Mouse (Mus musculus): ENCODE measurements around the gene Aanat.

The Aanat gene

GRCm38 (mm10) chr11:116574486-116574885 lies 11.7 kb upstream of the Aanat start:
- WGBS = 66% methylated on average over 6 of the region's 6 CpGs

GRCm38 (mm10) chr11:116574982-116575381 lies 11.2 kb upstream of the Aanat start:
- WGBS = 79% methylated on average over 6 of the region's 6 CpGs

- 92% methylated on average over 2 of the region's 2 CpGs for WGBS
Observed at GRCm38 (mm10) chr11:116575396-116575795, 10.8 kb upstream of the Aanat start.

GRCm38 (mm10) chr11:116579280-116579679 lies 7.0 kb upstream of the Aanat start:
- WGBS = 44% methylated on average over 3 of the region's 3 CpGs

GRCm38 (mm10) chr11:116580031-116580652 lies 6.1 kb upstream of the Aanat start:
- WGBS = 16% methylated on average over 10 of the region's 10 CpGs

- WGBS = under 1% methylated on average over 88 of the region's 91 CpGs
Observed at GRCm38 (mm10) chr11:116580711-116581375, 5.4 kb upstream of the Aanat start.

GRCm38 (mm10) chr11:116581376-116581814 lies 4.8 kb upstream of the Aanat start, which contains the start of gene Ube2o:
Gene Ube2o, minus strand, starts transcription at chr11:116581447.
- WGBS = under 1% methylated on average over 47 of the region's 51 CpGs

GRCm38 (mm10) chr11:116585682-116586081 lies 550 bp upstream of the Aanat start:
- WGBS = 94% methylated on average over 6 of the region's 6 CpGs

- WGBS = 26% methylated on average over 23 of the region's 23 CpGs
Observed at GRCm38 (mm10) chr11:116586801-116587631, 784 bp downstream of the Aanat start.

- WGBS = 40% methylated on average over 14 of the region's 14 CpGs
Observed at GRCm38 (mm10) chr11:116589020-116589531, 2.8 kb downstream of the Aanat start.

- WGBS = 73% methylated on average over 8 of the region's 8 CpGs
Observed at GRCm38 (mm10) chr11:116589574-116589973, 3.3 kb downstream of the Aanat start.

- 80% methylated on average over 4 of the region's 4 CpGs for WGBS
Observed at GRCm38 (mm10) chr11:116591621-116592020, 5.4 kb downstream of the Aanat start.

GRCm38 (mm10) chr11:116593345-116593744 lies 7.1 kb downstream of the Aanat start:
- 84% methylated on average over 4 of the region's 4 CpGs for WGBS

GRCm38 (mm10) chr11:116596766-116597165 lies 10.5 kb downstream of the Aanat start:
- 89% methylated on average over 19 of the region's 19 CpGs for WGBS

GRCm38 (mm10) chr11:116598193-116598592 lies 12.0 kb downstream of the Aanat start:
- WGBS = 92% methylated on average over 8 of the region's 8 CpGs

- WGBS = 96% methylated on average over 15 of the region's 15 CpGs
Observed at GRCm38 (mm10) chr11:116599230-116599629, 13.0 kb downstream of the Aanat start.

- WGBS = 97% methylated on average over 8 of the region's 8 CpGs
Observed at GRCm38 (mm10) chr11:116601166-116601565, 14.9 kb downstream of the Aanat start.

- 91% methylated on average over 8 of the region's 8 CpGs for WGBS
Observed at GRCm38 (mm10) chr11:116602043-116602442, 15.8 kb downstream of the Aanat start.

- 92% methylated on average over 10 of the region's 10 CpGs for WGBS
Observed at GRCm38 (mm10) chr11:116603339-116603738, 17.1 kb downstream of the Aanat start.

- WGBS = 96% methylated on average over 12 of the region's 12 CpGs
Observed at GRCm38 (mm10) chr11:116604097-116604496, 17.9 kb downstream of the Aanat start.

- WGBS = 93% methylated on average over 3 of the region's 3 CpGs
Observed at GRCm38 (mm10) chr11:116607717-116608116, 21.5 kb downstream of the Aanat start.

- WGBS = 90% methylated on average over 15 of the region's 15 CpGs
Observed at GRCm38 (mm10) chr11:116609965-116610630, 23.9 kb downstream of the Aanat start.

All from cerebral cortex, adult 2 months (tissue).